Comparison of ENCODE assay signal across 23 mouse cellular contexts in genomic region chr2:35342605-35343004, GRCm38 (mm10). TPM values are rescaled to one million over a fixed set of nuclear protein-coding genes. Genes with fewer than 3 reads are reported as not detected.
DNase-seq lines count a peak whose midpoint lies in the region; ATAC-seq and TF ChIP-seq lines count a peak whose summit lies in the region.
"Had no signal": no experiment of that assay in that cellular context is flagged by ENCODE, and none has a peak within 500 bp of the region (broad histone marks: within the 10 kb centered on the region; RNA-seq: fewer than 3 reads in every experiment).

No protein-coding gene starts in this region.

- no peak for TF ChIP-seq RAD21 in MEL (IDR thresholded peaks at IDR 0.05; ENCODE audit: low read depth, low read length)

- peaks cover 4% of the 10 kb centered on the region; the same call in 1 of the 2 replicates for H3K4me1 ChIP-seq in liver, adult 2 months (ENCODE audit: control insufficient read depth, insufficient read depth, low read length)
- H3K4me1 ChIP-seq in liver, embryonic 12.5 days: peaks cover 12% of the 10 kb centered on the region
- peaks cover 0 to 11% of the 10 kb centered on the region in 2 experiments; a peak in 2 of 4 replicates for H3K4me1 ChIP-seq in MEL (ENCODE audit: control insufficient read depth in 1 of 2, insufficient read depth in 2 of 2, low read length in 2 of 2)
- H3K4me1 ChIP-seq in intestine, postnatal 0 days (replicated peaks; ENCODE audit: control insufficient read depth, insufficient read depth, low read length): peaks cover 5% of the 10 kb centered on the region; the same call in 1 of the 2 replicates
- H3K4me1 ChIP-seq in stomach, postnatal 0 days (replicated peaks; ENCODE audit: control insufficient read depth, insufficient read depth): 0 out of 2 replicates have a peak, but pooled peaks cover 3% of the 10 kb centered on the region
- H3K4me1 ChIP-seq: forebrain, embryonic 13.5 days; heart, embryonic 10.5 days had no signal

- 47% methylated on average over 3 of the region's 3 CpGs for WGBS in liver, adult 2 months
- 53% methylated on average over 3 of the region's 3 CpGs for WGBS in liver, embryonic 12.5 days (ENCODE audit: insufficient replicate concordance)
- 50% methylated on average over 3 of the region's 3 CpGs for WGBS in intestine, postnatal 0 days
- 44% methylated on average over 3 of the region's 3 CpGs for WGBS in stomach, postnatal 0 days

- no peaks in the 10 kb centered on the region for H3K9me3 ChIP-seq in liver, embryonic 12.5 days (replicated peaks)
- H3K9me3 ChIP-seq in MEL (replicated peaks; ENCODE audit: insufficient read depth, low read length): no peaks in the 10 kb centered on the region
- H3K9me3 ChIP-seq in intestine, postnatal 0 days (ENCODE audit: control insufficient read depth): no peaks in the 10 kb centered on the region
- H3K9me3 ChIP-seq in stomach, postnatal 0 days (ENCODE audit: control insufficient read depth, low read length): no peaks in the 10 kb centered on the region
- H3K9me3 ChIP-seq: embryonic facial prominence, embryonic 13.5 days; forebrain, embryonic 13.5 days; heart, embryonic 10.5 days; lung, embryonic 15.5 days had no signal

- intact Hi-C loops in left cerebral cortex, postnatal 10 days (cut with DNase I): no loop called here

- TF ChIP-seq POLR2A in liver, adult 2 months (IDR thresholded peaks at IDR 0.05; ENCODE audit: extremely low read depth, insufficient read depth, low read length): no peak
- TF ChIP-seq POLR2A in MEL (IDR thresholded peaks at IDR 0.05; ENCODE audit: control insufficient read depth in 1 of 2, insufficient read depth in 1 of 2, low read depth in 1 of 2, low read length in 2 of 2, poor library complexity in 1 of 2): no peak

- H3K9ac ChIP-seq in liver, adult 2 months (ENCODE audit: low read depth, low read length): no peak overlapping the region
- no peak overlapping the region for H3K9ac ChIP-seq in liver, embryonic 12.5 days
- no peak overlapping the region for H3K9ac ChIP-seq in MEL (ENCODE audit: control insufficient read depth, low read depth, low read length, poor library complexity, severe bottlenecking)
- H3K9ac ChIP-seq in intestine, postnatal 0 days (ENCODE audit: low read depth, low read length): no peak overlapping the region
- no peak overlapping the region for H3K9ac ChIP-seq in stomach, postnatal 0 days (ENCODE audit: low read length)
- H3K9ac ChIP-seq: embryonic facial prominence, embryonic 13.5 days; forebrain, embryonic 13.5 days; lung, embryonic 15.5 days had no signal

- H3K4me3 ChIP-seq in liver, adult 2 months (ENCODE audit: insufficient read depth, low read depth, low read length): no peak overlapping the region
- no peak overlapping the region for H3K4me3 ChIP-seq in liver, embryonic 12.5 days
- H3K4me3 ChIP-seq in MEL (ENCODE audit: control insufficient read depth in 1 of 2, insufficient read depth in 1 of 2, low read depth in 2 of 2, low read length in 2 of 2): no peak overlapping the region
- no peak overlapping the region for H3K4me3 ChIP-seq in intestine, postnatal 0 days (ENCODE audit: low read depth, low read length)
- no peak overlapping the region for H3K4me3 ChIP-seq in stomach, postnatal 0 days (ENCODE audit: low read depth, low read length)
- H3K4me3 ChIP-seq: embryonic facial prominence, embryonic 13.5 days; forebrain, embryonic 13.5 days; heart, embryonic 10.5 days; lung, embryonic 15.5 days had no signal

- H3K27me3 ChIP-seq in liver, adult 2 months (ENCODE audit: control insufficient read depth, insufficient read depth, low read length): no peaks in the 10 kb centered on the region
- H3K27me3 ChIP-seq in liver, embryonic 12.5 days (replicated peaks): no peaks in the 10 kb centered on the region; the same call in none of the 2 replicates
- no peaks in the 10 kb centered on the region for H3K27me3 ChIP-seq in MEL (ENCODE audit: control insufficient read depth in 1 of 2, insufficient read depth in 2 of 2, low read length in 2 of 2)
- no peaks in the 10 kb centered on the region for H3K27me3 ChIP-seq in intestine, postnatal 0 days (replicated peaks; ENCODE audit: control insufficient read depth, insufficient read depth, low read length)
- H3K27me3 ChIP-seq in stomach, postnatal 0 days (ENCODE audit: control insufficient read depth, insufficient read depth, low read length): no peaks in the 10 kb centered on the region
- H3K27me3 ChIP-seq: embryonic facial prominence, embryonic 13.5 days; forebrain, embryonic 13.5 days; lung, embryonic 15.5 days; Patski had no signal

- ATAC-seq in liver, embryonic 12.5 days: no peak
- ATAC-seq in intestine, postnatal 0 days: peak; percentile 73
- peak; percentile 78 for ATAC-seq in stomach, postnatal 0 days (ENCODE audit: low FRiP score, low TSS enrichment)
- ATAC-seq: forebrain, embryonic 13.5 days; hindbrain, postnatal 0 days; Patski had no signal

- H3K79me2 ChIP-seq in liver, adult 2 months (ENCODE audit: control insufficient read depth, insufficient read depth, low read length): no peaks in the 10 kb centered on the region
- H3K79me2 ChIP-seq in MEL (ENCODE audit: control insufficient read depth, insufficient read depth, low read length, poor library complexity): no peaks in the 10 kb centered on the region

- peak; percentile 35 for DNase-seq in liver, adult 2 months (ENCODE audit: extremely low read depth, low read depth, low spot score)
- DNase-seq in MEL (ENCODE audit: low read depth, low spot score): no peak
- DNase-seq in stomach, postnatal 0 days (ENCODE audit: low spot score): peak; percentile 53
- DNase-seq in left cerebral cortex, postnatal 10 days (ENCODE audit: extremely low spot score in 1 of 2, low spot score in 2 of 2): no peak
- DNase-seq in thymus, adult 18-20 months: no peak
- DNase-seq: cerebellum, adult 18-20 months; right cerebral cortex, adult 18-20 months had no signal

- no peaks in the 10 kb centered on the region for H3K36me3 ChIP-seq in liver, adult 2 months (ENCODE audit: control insufficient read depth, insufficient read depth, low read length)
- H3K36me3 ChIP-seq in liver, embryonic 12.5 days: no peaks in the 10 kb centered on the region
- peaks cover 0 to 2% of the 10 kb centered on the region in 2 experiments; a peak in 1 of 4 replicates for H3K36me3 ChIP-seq in MEL (ENCODE audit: control insufficient read depth in 1 of 2, insufficient read depth in 2 of 2, low read length in 2 of 2)
- no peaks in the 10 kb centered on the region for H3K36me3 ChIP-seq in intestine, postnatal 0 days (ENCODE audit: control insufficient read depth, insufficient read depth)
- H3K36me3 ChIP-seq in stomach, postnatal 0 days (ENCODE audit: control insufficient read depth, insufficient read depth, low read length): no peaks in the 10 kb centered on the region
- H3K36me3 ChIP-seq: embryonic facial prominence, embryonic 13.5 days; heart, embryonic 10.5 days; lung, embryonic 15.5 days had no signal

- no peak overlapping the region for H3K4me2 ChIP-seq in liver, embryonic 12.5 days
- no peak overlapping the region for H3K4me2 ChIP-seq in intestine, postnatal 0 days (replicated peaks; ENCODE audit: low read depth)
- H3K4me2 ChIP-seq in stomach, postnatal 0 days (replicated peaks; ENCODE audit: low read depth): no peak overlapping the region
- H3K4me2 ChIP-seq: embryonic facial prominence, embryonic 13.5 days; forebrain, embryonic 13.5 days; lung, embryonic 15.5 days; midbrain, embryonic 11.5 days had no signal

- no peak overlapping the region for H3K27ac ChIP-seq in liver, adult 2 months (replicated peaks; ENCODE audit: insufficient read depth, low read depth, low read length)
- H3K27ac ChIP-seq in liver, embryonic 12.5 days: no peak overlapping the region
- no peak overlapping the region for H3K27ac ChIP-seq in MEL (ENCODE audit: control insufficient read depth, low read depth, low read length)
- no peak overlapping the region for H3K27ac ChIP-seq in intestine, postnatal 0 days (ENCODE audit: low read depth, low read length)
- no peak overlapping the region for H3K27ac ChIP-seq in stomach, postnatal 0 days (replicated peaks)
- H3K27ac ChIP-seq: embryonic facial prominence, embryonic 13.5 days; forebrain, embryonic 13.5 days; heart, embryonic 10.5 days; hindbrain, postnatal 0 days; lung, embryonic 15.5 days had no signal

- TF ChIP-seq CTCF in liver, adult 2 months (IDR thresholded peaks at IDR 0.05; ENCODE audit: low read depth, low read length): no peak
- no peak for TF ChIP-seq CTCF in MEL (IDR thresholded peaks at IDR 0.05 in 2 of 3, conservative IDR thresholded peaks at IDR 0.05 in 1 of 3; ENCODE audit: control insufficient read depth in 1 of 3, insufficient read depth in 1 of 3, low read depth in 2 of 3, low read length in 3 of 3, poor library complexity in 1 of 3, severe bottlenecking in 1 of 3)
- TF ChIP-seq CTCF in intestine, postnatal 0 days (IDR thresholded peaks at IDR 0.05; ENCODE audit: low read depth): no peak
- no peak for TF ChIP-seq CTCF in stomach, postnatal 0 days (IDR thresholded peaks at IDR 0.05; ENCODE audit: low read depth)

- TF ChIP-seq EP300 in MEL (IDR thresholded peaks at IDR 0.05; ENCODE audit: low read depth in 1 of 2, low read length in 2 of 2): no peak
- TF ChIP-seq EP300 in stomach, postnatal 0 days (optimal IDR thresholded peaks at IDR 0.05): no peak

RNA-seq across cellular contexts. Expression of gene Stom, which starts 5.8 kb away (rescaled TPM):
- 42.4 and 46.7 TPM in 2 replicates for total RNA-seq in liver, adult 2 months (2014; rRNA removed)
- polyA plus RNA-seq in liver, adult 2 months (2012; rRNA removed): 34.2 and 40.3 TPM in 2 replicates
- polyA plus RNA-seq in liver, embryonic 12.5 days (2016; fragmentation: Nextera tagmentation; extraction: Ambion mirVana): 134 TPM in 2 replicates
- total RNA-seq in MEL (2012; rRNA removed): 27.2 and 49.4 TPM in 2 replicates
- 10 to 100 TPM in 1 of 2 experiments, not detected in 1; 28.0 TPM for polyA plus RNA-seq in MEL (2012; ENCODE audit: insufficient read depth in 1 of 2, insufficient read length in 2 of 2, low read depth in 1 of 2, low replicate concordance in 2 of 2, missing spikeins in 1 of 2)
- polyA plus RNA-seq in intestine, postnatal 0 days (2015; fragmentation: Nextera tagmentation; extraction: Ambion mirVana): 39.9 and 45.6 TPM in 2 replicates
- polyA plus RNA-seq in stomach, postnatal 0 days (2015; fragmentation: Nextera tagmentation; extraction: Ambion mirVana): 53.5 and 56.9 TPM in 2 replicates
- 1 to 10 TPM; 6.5 to 7.5 TPM for total RNA-seq in left cerebral cortex, postnatal 10 days (2021)

RNA-seq across cellular contexts. Expression of gene 4930568D16Rik, which starts 24.9 kb away (rescaled TPM):
- total RNA-seq in liver, adult 2 months (2014; rRNA removed): not detected in 2 replicates
- not detected in 2 replicates for polyA plus RNA-seq in liver, adult 2 months (2012; rRNA removed)
- polyA plus RNA-seq in liver, embryonic 12.5 days (2016; fragmentation: Nextera tagmentation; extraction: Ambion mirVana): not detected in 2 replicates
- not detected in 2 replicates for total RNA-seq in MEL (2012; rRNA removed)
- not detected for polyA plus RNA-seq in MEL (2012; ENCODE audit: insufficient read depth in 1 of 2, insufficient read length in 2 of 2, low read depth in 1 of 2, low replicate concordance in 2 of 2, missing spikeins in 1 of 2)
- not detected in 2 replicates for polyA plus RNA-seq in intestine, postnatal 0 days (2015; fragmentation: Nextera tagmentation; extraction: Ambion mirVana)
- not detected in 2 replicates for polyA plus RNA-seq in stomach, postnatal 0 days (2015; fragmentation: Nextera tagmentation; extraction: Ambion mirVana)
- total RNA-seq in left cerebral cortex, postnatal 10 days (2021): not detected
- total RNA-seq: adrenal gland, adult 18-20 months; common myeloid progenitor, adult 5-6 weeks; heart, postnatal 25 days; hindbrain, postnatal 0 days; layer of hippocampus, adult 8-10 months; left cerebral cortex, adult 8-10 months had no signal
- polyA plus RNA-seq: embryonic facial prominence, embryonic 13.5 days; forebrain, embryonic 13.5 days; heart, embryonic 10.5 days; hindbrain, postnatal 0 days; kidney, embryonic 14.5 days; limb, embryonic 14.5 days; lung, embryonic 15.5 days; midbrain, embryonic 11.5 days; Patski had no signal

RNA-seq across cellular contexts. Expression of gene 4930402F06Rik, which starts 54.4 kb away (rescaled TPM):
- total RNA-seq in liver, adult 2 months (2014; rRNA removed): not detected in 2 replicates
- not detected in 2 replicates for polyA plus RNA-seq in liver, adult 2 months (2012; rRNA removed)
- polyA plus RNA-seq in liver, embryonic 12.5 days (2016; fragmentation: Nextera tagmentation; extraction: Ambion mirVana): not detected in 2 replicates
- total RNA-seq in MEL (2012; rRNA removed): not detected in 2 replicates
- not detected for polyA plus RNA-seq in MEL (2012; ENCODE audit: insufficient read depth in 1 of 2, insufficient read length in 2 of 2, low read depth in 1 of 2, low replicate concordance in 2 of 2, missing spikeins in 1 of 2)
- not detected in 2 replicates for polyA plus RNA-seq in intestine, postnatal 0 days (2015; fragmentation: Nextera tagmentation; extraction: Ambion mirVana)
- not detected in 2 replicates for polyA plus RNA-seq in stomach, postnatal 0 days (2015; fragmentation: Nextera tagmentation; extraction: Ambion mirVana)
- total RNA-seq in left cerebral cortex, postnatal 10 days (2021): not detected
- total RNA-seq: adrenal gland, adult 18-20 months; common myeloid progenitor, adult 5-6 weeks; heart, postnatal 25 days; hindbrain, postnatal 0 days; layer of hippocampus, adult 8-10 months; left cerebral cortex, adult 8-10 months had no signal
- polyA plus RNA-seq: embryonic facial prominence, embryonic 13.5 days; forebrain, embryonic 13.5 days; heart, embryonic 10.5 days; hindbrain, postnatal 0 days; kidney, embryonic 14.5 days; limb, embryonic 14.5 days; lung, embryonic 15.5 days; midbrain, embryonic 11.5 days; Patski had no signal

Comparison
In these comparisons a context has a peak if more than half of its experiments do, and no peak if none do; other contexts are left out.
1. DNase-seq: peak in liver, adult 2 months (single experiment) and stomach, postnatal 0 days (single experiment); none in MEL (single experiment), left cerebral cortex, postnatal 10 days (0 of 2) and thymus, adult 18-20 months (0 of 2).